Mouse (Mus musculus) G1E (cell line): ENCODE data around the gene Hp.

ENCODE experiments used
- CTCF ChIP-seq: IDR thresholded peaks from 2 replicates; pipeline ENCODE4 v1.5.1; 2012; ENCODE audit warnings: low read depth, low read length, inconsistent platforms, mixed read lengths
- TAL1 ChIP-seq: conservative IDR thresholded peaks from 2 replicates; pipeline ENCODE4 v1.6.1; 2012; ENCODE audit warnings: low read depth, low read length, inconsistent platforms, mixed read lengths

- TF ChIP-seq CTCF (no peak), TAL1 (no peak)
Measured at GRCm38 (mm10) chr8:109571139-109571538, 7.8 kb downstream of the Hp start.
